Mouse (Mus musculus): ENCODE results near the gene Gm45717.

- TF ChIP-seq CTCF (IDR thresholded peaks at IDR 0.05; ENCODE audit: control insufficient read depth, insufficient read depth, insufficient read length) (no peak), MAX (IDR thresholded peaks at IDR 0.05) (no peak), USF1 (IDR thresholded peaks at IDR 0.05; ENCODE audit: low read depth) (no peak), MYOG (IDR thresholded peaks at IDR 0.05; ENCODE audit: control insufficient read depth, extremely low read depth, insufficient read length) (no peak), FOSL1 (IDR thresholded peaks at IDR 0.05; ENCODE audit: insufficient read depth, low read length, poor library complexity, severe bottlenecking) (no peak)
These were observed 17.8 kb upstream of the Gm45717 start for GRCm38 (mm10) chr7:140973396-140974165.

Measured in C2C12 (cell line).